Mouse (Mus musculus) hindbrain, embryonic 12.5 days (tissue): ENCODE measurements around the gene Dzip3. TPM values are rescaled to one million over a fixed set of nuclear protein-coding genes. Genes with fewer than 3 reads are reported as not detected.

ENCODE experiments used
- ATAC-seq: fragments of 200-750 bp; cut with Nextera tagmentation; 2 replicates; pipeline ENCODE4 v1.8.0; 2017; ENCODE audit warnings: moderate TSS enrichment; ENCODE audit not compliant: low FRiP score
- H3K27ac ChIP-seq: fragments of 300-500 bp; sonication (generic); 2 replicates; pipeline ENCODE4 v1.5.1; 2016; ENCODE audit warnings: mild to moderate bottlenecking
- H3K27me3 ChIP-seq: fragments of 300-500 bp; sonication (generic); 2 replicates; pipeline ENCODE4 v1.6.1; 2016; ENCODE audit warnings: mild to moderate bottlenecking
- H3K36me3 ChIP-seq: fragments of 300-500 bp; sonication (generic); 2 replicates; pipeline ENCODE4 v1.6.1; 2016; ENCODE audit warnings: mild to moderate bottlenecking
- H3K4me1 ChIP-seq: fragments of 300-500 bp; sonication (generic); 2 replicates; pipeline ENCODE4 v1.6.1; 2016
- H3K4me2 ChIP-seq: fragments of 300-500 bp; sonication (generic); replicated peaks from 2 replicates; pipeline ENCODE4 v1.6.1; 2016; ENCODE audit warnings: mild to moderate bottlenecking
- H3K4me3 ChIP-seq: fragments of 300-500 bp; sonication (generic); 2 replicates; pipeline ENCODE4 v1.5.1; 2016; ENCODE audit warnings: mild to moderate bottlenecking
- H3K9ac ChIP-seq: fragments of 300-500 bp; sonication (generic); 2 replicates; pipeline ENCODE4 v1.6.1; 2016; ENCODE audit warnings: mild to moderate bottlenecking, moderate library complexity
- H3K9me3 ChIP-seq: fragments of 300-500 bp; sonication (generic); replicated peaks from 2 replicates; pipeline ENCODE4 v1.6.1; 2016; ENCODE audit warnings: mild to moderate bottlenecking
- WGBS: fragments of 180-500 bp; shearing (Covaris S2); methylation state at CpG from one replicate; pipeline ENCODE4 v1.1.7; 2016; 5-methylcytosine and 5-hydroxymethylcytosine counted together
- polyA plus RNA-seq: library from polyadenylated mRNA; unstranded; fragments of >200 nt; fragmentation: Nextera tagmentation; extraction: Ambion mirVana; gene quantifications from 2 replicates; pipeline ENCODE4 v1.2.1, GENCODE M21; 2016

The Dzip3 gene
- 44.9 and 56.1 TPM in 2 replicates for polyA plus RNA-seq

DNA sequence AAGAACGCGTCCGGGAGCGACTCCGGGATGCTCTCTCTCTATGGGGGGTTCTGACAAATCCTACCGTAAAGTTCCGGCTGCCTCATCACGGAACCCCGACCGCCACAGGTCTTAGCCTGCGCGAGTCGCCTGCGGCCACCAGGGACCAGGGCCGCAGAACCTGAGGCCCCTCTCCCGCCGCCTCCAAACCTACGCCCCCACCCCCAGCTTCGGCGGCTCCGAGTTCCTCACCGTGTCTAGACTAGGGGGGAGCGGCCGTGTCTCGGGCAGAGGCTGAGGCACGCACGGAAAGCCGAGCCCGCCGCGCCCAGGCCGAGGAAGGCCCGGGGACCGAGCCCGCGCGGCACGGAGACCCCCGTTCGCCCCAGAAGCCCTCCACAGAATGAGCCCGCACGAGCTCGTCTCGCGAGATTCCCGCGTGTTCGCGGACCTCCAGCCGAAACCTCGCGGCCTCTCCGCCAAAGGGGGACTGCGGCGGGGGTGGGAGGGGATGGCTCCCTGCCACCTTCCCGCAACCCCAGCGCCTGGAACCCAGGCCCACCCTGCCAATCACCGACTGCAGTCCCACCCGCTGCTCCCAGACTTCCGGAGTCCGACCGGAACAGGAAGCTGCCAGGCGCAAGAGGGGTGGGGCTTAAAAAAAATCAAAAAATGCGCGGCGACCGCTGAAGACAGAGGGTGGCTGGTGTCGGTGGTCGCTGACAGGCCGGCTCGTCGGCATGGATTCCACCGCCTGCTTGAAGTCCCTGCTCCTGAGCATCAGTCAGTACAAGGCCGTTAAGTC, at the start of gene Dzip3, which contains the start of gene Cip2a:
TSS of gene Dzip3 (minus strand) at position 607 of the 784 bp plus-strand sequence.
TSS of gene Cip2a (plus strand) at position 627 of the 784 bp plus-strand sequence.
- Histone ChIP-seq H3K27ac (peak within 1 kb of the TSS; percentile 96), H3K36me3 (no peaks in the 10 kb centered on the region), H3K4me3 (peak within 1 kb of the TSS; percentile 89), H3K4me1 (peaks cover 22% of the 10 kb centered on the region), H3K9me3 (no peaks in the 10 kb centered on the region), H3K27me3 (no peaks in the 10 kb centered on the region), H3K9ac (peak within 1 kb of the TSS; percentile 94), H3K4me2 (peak within 1 kb of the TSS; percentile 90)
- ATAC-seq, result peak; percentile 100
- under 1% methylated on average over 73 of the region's 74 CpGs for WGBS

DNA sequence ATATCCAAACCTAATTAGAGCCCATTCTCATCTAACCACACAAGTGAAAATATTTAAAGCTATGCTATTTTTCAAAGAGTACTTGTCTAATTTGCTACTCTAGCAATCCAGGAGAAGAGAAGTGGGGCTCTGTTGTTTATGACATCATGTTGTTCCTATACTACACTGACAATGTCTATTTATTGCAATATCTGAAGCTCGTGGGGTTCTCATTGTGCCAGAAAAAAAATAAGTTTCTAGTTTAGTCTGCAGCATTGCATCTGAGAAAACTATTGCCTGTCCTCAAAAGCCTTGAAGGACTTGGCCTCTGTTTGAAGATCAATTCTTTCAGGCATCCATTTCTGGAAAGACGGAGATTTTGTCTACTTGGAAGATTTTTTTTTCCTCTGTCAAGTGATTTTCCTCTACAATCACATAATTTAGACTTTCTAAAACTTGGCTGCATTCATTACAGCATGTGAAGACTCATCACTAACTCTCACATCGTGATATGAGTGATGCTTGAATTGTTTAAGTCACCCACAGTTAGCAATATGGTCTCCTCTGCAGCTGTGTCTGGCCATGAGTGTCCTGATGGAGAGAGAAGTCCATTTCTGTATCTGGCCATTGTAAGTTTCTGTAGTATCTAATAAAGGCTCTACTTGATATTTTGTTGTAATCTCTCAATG, 46.7 kb upstream of the Dzip3 start:
- ATAC-seq, result no peak
- 81% methylated on average over 3 of the region's 3 CpGs for WGBS
- Histone ChIP-seq H3K27ac (no peak overlapping the region), H3K9me3 (no peaks in the 10 kb centered on the region), H3K4me2 (no peak overlapping the region), H3K27me3 (no peaks in the 10 kb centered on the region), H3K9ac (no peak overlapping the region), H3K36me3 (no peaks in the 10 kb centered on the region), H3K4me3 (no peak overlapping the region), H3K4me1 (no peaks in the 10 kb centered on the region)

GRCm38 (mm10) chr16:49037771-49038170, 43.8 kb upstream of the Dzip3 start:
- no peak overlapping the region for H3K9ac ChIP-seq
- no peaks in the 10 kb centered on the region for H3K9me3 ChIP-seq
- H3K27me3 ChIP-seq, result no peaks in the 10 kb centered on the region
- no peaks in the 10 kb centered on the region for H3K4me1 ChIP-seq
- no peak overlapping the region for H3K27ac ChIP-seq
- no peak overlapping the region for H3K4me2 ChIP-seq
- ATAC-seq, result no peak
- no peaks in the 10 kb centered on the region for H3K36me3 ChIP-seq
- WGBS, result 89% methylated on average over 4 of the region's 4 CpGs
- H3K4me3 ChIP-seq, result no peak overlapping the region

GRCm38 (mm10) chr16:49035852-49036251, 41.9 kb upstream of the Dzip3 start:
- H3K36me3 ChIP-seq, result no peaks in the 10 kb centered on the region
- 76% methylated on average over 4 of the region's 4 CpGs for WGBS
- H3K4me3 ChIP-seq, result no peak overlapping the region
- no peak overlapping the region for H3K9ac ChIP-seq
- no peak for ATAC-seq
- H3K4me1 ChIP-seq, result no peaks in the 10 kb centered on the region
- no peaks in the 10 kb centered on the region for H3K9me3 ChIP-seq
- no peak overlapping the region for H3K4me2 ChIP-seq
- no peak overlapping the region for H3K27ac ChIP-seq
- no peaks in the 10 kb centered on the region for H3K27me3 ChIP-seq

DNA sequence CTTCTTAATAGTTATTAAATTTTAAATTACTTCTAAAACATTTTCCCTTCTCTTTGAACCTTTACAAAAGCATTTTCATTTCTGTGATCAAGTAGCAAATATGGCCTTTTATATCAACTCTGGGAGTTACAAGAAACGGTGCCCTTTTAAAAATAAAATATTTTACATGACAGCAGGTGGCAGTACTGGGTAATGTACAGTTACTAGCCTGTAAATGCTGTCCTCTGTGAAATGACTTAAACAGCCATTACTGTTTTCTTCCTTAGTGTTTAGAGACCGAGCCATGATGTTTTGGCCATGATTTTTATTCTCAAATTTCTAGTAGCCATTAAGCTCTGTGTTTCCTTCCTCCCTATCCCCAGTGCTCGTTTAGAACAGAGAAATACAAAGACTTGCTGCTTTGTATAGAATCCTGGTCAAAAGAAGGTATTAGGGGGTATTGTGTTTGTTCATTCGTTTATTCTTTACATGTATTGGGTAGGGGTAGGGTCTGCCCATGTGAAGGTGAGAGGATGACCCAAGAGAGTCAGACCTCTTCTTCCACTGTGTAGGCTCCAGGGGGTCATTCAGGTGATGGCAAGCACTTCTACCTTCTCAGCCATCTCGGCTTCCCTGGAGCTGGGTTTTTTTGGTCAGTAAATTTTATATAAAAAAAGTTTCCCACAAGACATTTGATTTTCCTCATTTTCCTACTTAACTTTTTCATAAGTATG, 22.8 kb upstream of the Dzip3 start:
- Histone ChIP-seq H3K36me3 (peaks cover 11% of the 10 kb centered on the region), H3K27me3 (no peaks in the 10 kb centered on the region), H3K4me2 (no peak overlapping the region), H3K4me3 (no peak overlapping the region), H3K4me1 (no peaks in the 10 kb centered on the region), H3K9ac (no peak overlapping the region), H3K27ac (no peak overlapping the region), H3K9me3 (no peaks in the 10 kb centered on the region)
- WGBS, result 84% methylated on average over 5 of the region's 5 CpGs
- no peak for ATAC-seq

- no peak overlapping the region for H3K4me2 ChIP-seq
- no peaks in the 10 kb centered on the region for H3K4me1 ChIP-seq
- 95% methylated on average over 5 of the region's 5 CpGs for WGBS
Measured at GRCm38 (mm10) chr16:49004151-49004550, 10.2 kb upstream of the Dzip3 start.

DNA sequence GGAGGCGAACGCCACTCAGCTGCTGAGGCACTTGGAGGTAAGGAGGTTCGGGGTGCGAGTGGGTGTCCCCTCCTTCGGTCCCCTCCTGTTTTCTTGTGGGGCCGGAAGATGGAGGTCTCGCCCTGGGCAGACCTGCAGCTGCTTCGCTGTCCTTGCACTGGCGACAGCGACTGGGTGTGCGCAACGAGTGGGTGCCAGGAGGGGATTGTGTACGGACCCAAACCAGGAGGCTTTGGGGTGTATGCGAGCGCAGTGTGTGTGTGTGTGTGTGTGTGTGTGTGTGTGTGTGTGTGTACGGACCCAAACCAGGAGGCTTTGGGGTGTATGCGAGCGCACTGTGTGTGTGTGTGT, 353 bp upstream of the Dzip3 start:
- peak overlapping the region; percentile 94 for H3K9ac ChIP-seq
- H3K9me3 ChIP-seq, result no peaks in the 10 kb centered on the region
- peak overlapping the region; percentile 90 for H3K4me2 ChIP-seq
- peaks cover 22% of the 10 kb centered on the region for H3K4me1 ChIP-seq
- under 1% methylated on average over 18 of the region's 18 CpGs for WGBS
- H3K27me3 ChIP-seq, result no peaks in the 10 kb centered on the region
- H3K27ac ChIP-seq, result no peak overlapping the region
- 0 out of 2 replicates have a peak, but pooled peaks cover under 1% of the 10 kb centered on the region for H3K36me3 ChIP-seq
- H3K4me3 ChIP-seq, result peak overlapping the region; percentile 89
- peak; percentile 53 for ATAC-seq

More at GRCm38 (mm10) chr16:49004151-49004550, 10.2 kb upstream of the Dzip3 start:
- Histone ChIP-seq H3K4me3 (no peak overlapping the region), H3K27ac (no peak overlapping the region), H3K27me3 (no peaks in the 10 kb centered on the region), H3K36me3 (peaks cover 20% of the 10 kb centered on the region), H3K9ac (no peak overlapping the region), H3K9me3 (no peaks in the 10 kb centered on the region)
- ATAC-seq, result no peak

DNA sequence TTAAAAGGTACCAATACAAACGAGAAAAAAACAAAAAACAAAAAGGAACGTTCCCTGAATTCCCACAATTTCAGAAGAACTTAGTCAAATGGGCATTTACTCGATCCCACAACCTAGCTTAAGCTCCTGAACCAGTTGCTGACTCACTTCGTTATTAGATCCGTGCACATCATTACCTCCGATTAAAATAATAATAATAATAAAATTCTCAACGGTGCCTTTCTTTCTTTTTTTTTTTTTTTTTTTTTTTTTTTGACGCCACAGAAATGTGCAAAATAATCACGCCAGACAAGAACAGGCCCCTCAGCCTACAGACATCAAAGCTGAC, 770 bp downstream of the Dzip3 start:
- no peak for ATAC-seq
- Histone ChIP-seq H3K9ac (peak overlapping the region; percentile 94), H3K27me3 (no peaks in the 10 kb centered on the region), H3K4me2 (peak overlapping the region; percentile 90), H3K4me1 (peaks cover 22% of the 10 kb centered on the region), H3K27ac (peak overlapping the region; percentile 96), H3K9me3 (no peaks in the 10 kb centered on the region), H3K4me3 (peak overlapping the region; percentile 89), H3K36me3 (no peaks in the 10 kb centered on the region)
- WGBS, result 4% methylated on average over 9 of the region's 9 CpGs

DNA sequence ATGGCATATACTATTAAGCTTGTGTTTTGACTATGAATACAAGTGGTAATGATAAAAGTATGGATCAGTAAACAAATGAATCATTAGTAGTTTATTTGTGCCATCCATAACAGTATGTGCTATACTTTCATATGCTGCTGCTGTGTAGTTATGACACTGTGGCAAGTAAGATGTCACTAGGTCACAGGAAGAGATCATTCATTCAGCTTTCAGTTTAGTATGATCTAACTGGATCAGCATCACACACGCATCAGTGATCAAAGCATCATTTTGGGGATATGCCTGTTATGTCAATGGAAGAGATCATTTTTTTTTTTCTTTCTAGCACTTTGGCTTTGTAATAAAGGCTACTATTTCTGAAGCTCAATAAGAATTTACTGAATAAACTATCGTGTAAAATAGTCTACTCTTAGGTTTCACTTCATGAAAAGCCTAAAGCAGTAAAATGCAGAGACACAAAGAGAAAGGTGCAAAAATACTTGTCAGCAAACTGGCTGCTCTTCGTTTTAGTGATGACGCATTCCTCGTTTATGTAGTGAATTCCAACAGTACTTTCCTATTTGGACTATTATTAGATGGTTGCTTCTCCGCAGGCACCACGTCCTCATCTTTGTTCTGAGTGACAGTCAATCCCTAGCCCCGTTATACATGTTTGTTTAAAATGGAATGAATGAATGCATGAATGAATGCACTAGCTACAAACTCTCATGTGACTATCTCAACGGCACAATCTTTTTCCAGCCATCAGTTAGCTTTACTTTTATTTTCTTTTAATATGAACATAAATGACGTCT, 1.3 kb downstream of the Dzip3 start:
- Histone ChIP-seq H3K27me3 (no peaks in the 10 kb centered on the region), H3K9ac (peak overlapping the region; percentile 94), H3K27ac (0 out of 2 replicates have a peak overlapping the region, but pooled peaks have one; percentile 96), H3K36me3 (no peaks in the 10 kb centered on the region), H3K4me2 (peak overlapping the region; percentile 90), H3K9me3 (no peaks in the 10 kb centered on the region), H3K4me1 (peaks cover 22% of the 10 kb centered on the region), H3K4me3 (peak overlapping the region; percentile 89)
- ATAC-seq, result no peak
- WGBS, result 39% methylated on average over 10 of the region's 10 CpGs

DNA sequence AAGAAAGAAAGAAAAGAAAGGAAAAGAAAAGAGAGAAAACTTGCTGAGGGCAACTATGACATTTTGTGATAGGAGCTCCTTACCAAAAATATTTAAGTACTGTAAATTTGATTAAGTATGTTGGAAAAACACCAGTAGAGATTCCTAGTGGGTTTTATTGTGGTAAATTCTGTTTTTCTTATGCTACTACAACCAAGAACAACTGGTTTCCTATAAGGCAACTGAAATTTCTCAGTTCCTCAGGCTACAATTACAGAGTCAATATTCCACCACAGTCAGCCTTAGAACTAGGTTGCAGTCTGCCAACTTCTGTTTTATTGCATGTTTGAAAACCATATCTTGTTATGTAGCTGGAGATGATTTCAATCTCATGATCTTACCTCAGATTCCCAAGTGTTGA, 4.3 kb downstream of the Dzip3 start:
- Histone ChIP-seq H3K27me3 (no peaks in the 10 kb centered on the region), H3K9ac (no peak overlapping the region), H3K4me3 (no peak overlapping the region), H3K9me3 (no peaks in the 10 kb centered on the region), H3K27ac (no peak overlapping the region), H3K4me1 (peaks cover 10% of the 10 kb centered on the region), H3K36me3 (no peaks in the 10 kb centered on the region), H3K4me2 (no peak overlapping the region)
- no peak for ATAC-seq

GRCm38 (mm10) chr16:48985034-48985627, 8.8 kb downstream of the Dzip3 start:
- no peaks in the 10 kb centered on the region for H3K4me1 ChIP-seq
- 51% methylated on average over 5 of the region's 5 CpGs for WGBS
- no peak overlapping the region for H3K4me3 ChIP-seq
- H3K36me3 ChIP-seq, result peaks cover 6% of the 10 kb centered on the region; the same call in 1 of the 2 replicates
- H3K9ac ChIP-seq, result no peak overlapping the region
- no peak overlapping the region for H3K4me2 ChIP-seq
- ATAC-seq, result no peak
- H3K9me3 ChIP-seq, result no peaks in the 10 kb centered on the region
- no peak overlapping the region for H3K27ac ChIP-seq
- H3K27me3 ChIP-seq, result no peaks in the 10 kb centered on the region
